Comparison of ENCODE assay signal across 8 mouse cellular contexts in genomic region chr6:90360024-90360781, GRCm38 (mm10). TPM values are rescaled to one million over a fixed set of nuclear protein-coding genes. Genes with fewer than 3 reads are reported as not detected.
A peak's percentile ranks its signal among the peaks of the same experiment; 100 is the strongest.
DNase-seq lines count a peak whose midpoint lies in the region; ATAC-seq and TF ChIP-seq lines count a peak whose summit lies in the region.

No protein-coding gene starts in this region.

- H3K4me2 ChIP-seq in intestine, embryonic 16.5 days (ENCODE audit: low read depth, low read length), result no peak overlapping the region
- no peak overlapping the region for H3K4me2 ChIP-seq in lung, embryonic 14.5 days

- TF ChIP-seq CTCF in lung, embryonic 14.5 days (IDR thresholded peaks at IDR 0.05; ENCODE audit: low read depth), result no peak
- TF ChIP-seq CTCF in testis, adult 2 months (IDR thresholded peaks at IDR 0.05; ENCODE audit: control insufficient read depth, insufficient read depth, insufficient replicate concordance, low read depth, low read length), result no peak

- no peaks in the 10 kb centered on the region for H3K36me3 ChIP-seq in intestine, embryonic 16.5 days (ENCODE audit: control insufficient read depth, insufficient read depth, low read length)
- H3K36me3 ChIP-seq in lung, embryonic 14.5 days (ENCODE audit: insufficient read depth), result no peaks in the 10 kb centered on the region
- no peaks in the 10 kb centered on the region for H3K36me3 ChIP-seq in testis, adult 2 months (ENCODE audit: control insufficient read depth, insufficient read depth, low read length)

- TF ChIP-seq POLR2A in testis, adult 2 months (IDR thresholded peaks at IDR 0.05; ENCODE audit: control insufficient read depth, low read depth, low read length), result no peak

- H3K9me3 ChIP-seq in intestine, embryonic 16.5 days (ENCODE audit: control insufficient read depth, low read length), result no peaks in the 10 kb centered on the region
- no peaks in the 10 kb centered on the region for H3K9me3 ChIP-seq in lung, embryonic 14.5 days (ENCODE audit: low read depth, low read length)

- ATAC-seq in intestine, embryonic 16.5 days, result peak; percentile 92
- peak; percentile 67 for ATAC-seq in lung, embryonic 14.5 days (ENCODE audit: insufficient read depth)

- no peaks in the 10 kb centered on the region for H3K27me3 ChIP-seq in intestine, embryonic 16.5 days (replicated peaks; ENCODE audit: control insufficient read depth, insufficient read depth, low read length)
- H3K27me3 ChIP-seq in lung, embryonic 14.5 days (ENCODE audit: insufficient read depth, low read length), result no peaks in the 10 kb centered on the region
- no peaks in the 10 kb centered on the region for H3K27me3 ChIP-seq in testis, adult 2 months (ENCODE audit: control insufficient read depth, insufficient read depth, low read length)

- H3K27ac ChIP-seq in intestine, embryonic 16.5 days (ENCODE audit: low read length), result peak overlapping the region; percentile 40; the same call in 1 of the 2 replicates
- peak overlapping the region; percentile 43 for H3K27ac ChIP-seq in lung, embryonic 14.5 days (ENCODE audit: low read depth)
- peak overlapping the region; percentile 26 for H3K27ac ChIP-seq in testis, adult 2 months (ENCODE audit: control insufficient read depth, insufficient read depth, low read depth, low read length)

- no peak overlapping the region for H3K4me3 ChIP-seq in intestine, embryonic 16.5 days (ENCODE audit: low read length)
- H3K4me3 ChIP-seq in lung, embryonic 14.5 days (ENCODE audit: low read depth, low read length), result no peak overlapping the region
- no peak overlapping the region for H3K4me3 ChIP-seq in testis, adult 2 months (ENCODE audit: control insufficient read depth, low read depth, low read length)

- WGBS in intestine, embryonic 16.5 days, result 39% methylated on average over 7 of the region's 7 CpGs
- WGBS in lung, embryonic 14.5 days, result 39% methylated on average over 7 of the region's 7 CpGs

- no peak overlapping the region for H3K9ac ChIP-seq in intestine, embryonic 16.5 days (ENCODE audit: low read depth, low read length)
- no peak overlapping the region for H3K9ac ChIP-seq in lung, embryonic 14.5 days

- peak; percentile 39 for DNase-seq in layer of hippocampus, adult 11-12 months (ENCODE audit: low spot score)
- no peak for DNase-seq in layer of hippocampus, postnatal 14 days (ENCODE audit: low spot score in 2 of 2)
- peak; percentile 74 for DNase-seq in adrenal gland, postnatal 14 days
- DNase-seq in gastrocnemius, adult 8-10 months (ENCODE audit: low spot score in 2 of 2), result peak; percentile 62 to 69
- DNase-seq in lung, embryonic 14.5 days, result peak; percentile 75
- no peak for DNase-seq in frontal cortex, adult 2 months (ENCODE audit: extremely low spot score in 1 of 2, low spot score in 1 of 2)

- H3K4me1 ChIP-seq in intestine, embryonic 16.5 days (ENCODE audit: control insufficient read depth, insufficient read depth, low read length), result peaks cover 19% of the 10 kb centered on the region
- H3K4me1 ChIP-seq in lung, embryonic 14.5 days (ENCODE audit: insufficient read depth), result no peaks in the 10 kb centered on the region
- H3K4me1 ChIP-seq in testis, adult 2 months (ENCODE audit: control insufficient read depth, insufficient read depth, low read length), result peaks cover 2% of the 10 kb centered on the region

RNA-seq across cellular contexts. Expression of gene Zxdc, which starts 9.1 kb away (rescaled TPM):
- 10 to 100 TPM; 25.2 to 29.8 TPM for total RNA-seq in layer of hippocampus, postnatal 14 days (2021)
- total RNA-seq in adrenal gland, postnatal 14 days (2021), result 20.0 and 20.2 TPM in 2 replicates
- 10 to 100 TPM; 11.6 to 14.2 (median 12.1) TPM for total RNA-seq in gastrocnemius, adult 8-10 months (2022)
- polyA plus RNA-seq in intestine, embryonic 16.5 days (2015; fragmentation: Nextera tagmentation; extraction: Ambion mirVana), result 4.4 and 4.9 TPM in 2 replicates
- 10.4 and 11.9 TPM in 2 replicates for polyA plus RNA-seq in lung, embryonic 14.5 days (2014; fragmentation: Nextera tagmentation; extraction: Ambion mirVana)
- polyA plus RNA-seq in testis, adult 2 months (2012; rRNA removed), result 5.3 and 5.4 TPM in 2 replicates
- polyA plus RNA-seq in frontal cortex, adult 2 months (2012; rRNA removed), result 16.7 and 18.3 TPM in 2 replicates

RNA-seq across cellular contexts. Expression of gene Uroc1, which starts 27.1 kb away (rescaled TPM):
- total RNA-seq in layer of hippocampus, postnatal 14 days (2021), result not detected
- 1.9 and 32.3 TPM in 2 replicates for total RNA-seq in adrenal gland, postnatal 14 days (2021)
- under 1 TPM in 1 of 4 experiments, not detected in 3; 0.11 TPM for total RNA-seq in gastrocnemius, adult 8-10 months (2022)
- polyA plus RNA-seq in intestine, embryonic 16.5 days (2015; fragmentation: Nextera tagmentation; extraction: Ambion mirVana), result 0.12 and 0.65 TPM in 2 replicates
- not detected in 2 replicates for polyA plus RNA-seq in lung, embryonic 14.5 days (2014; fragmentation: Nextera tagmentation; extraction: Ambion mirVana)
- polyA plus RNA-seq in testis, adult 2 months (2012; rRNA removed), result not detected in 2 replicates
- polyA plus RNA-seq in frontal cortex, adult 2 months (2012; rRNA removed), result not detected in 2 replicates

RNA-seq across cellular contexts. Expression of gene Chst13, which starts 35.2 kb away (rescaled TPM):
- total RNA-seq in layer of hippocampus, postnatal 14 days (2021), result not detected
- 0.74 TPM in 1 of 2 replicates, not detected in the other for total RNA-seq in adrenal gland, postnatal 14 days (2021)
- not detected for total RNA-seq in gastrocnemius, adult 8-10 months (2022)
- polyA plus RNA-seq in intestine, embryonic 16.5 days (2015; fragmentation: Nextera tagmentation; extraction: Ambion mirVana), result 0.34 and 1.1 TPM in 2 replicates
- polyA plus RNA-seq in lung, embryonic 14.5 days (2014; fragmentation: Nextera tagmentation; extraction: Ambion mirVana), result not detected in 2 replicates
- 1.9 and 2.7 TPM in 2 replicates for polyA plus RNA-seq in testis, adult 2 months (2012; rRNA removed)
- polyA plus RNA-seq in frontal cortex, adult 2 months (2012; rRNA removed), result 0.04 and 0.17 TPM in 2 replicates

RNA-seq across cellular contexts. Expression of gene BC048671, which starts 59.2 kb away (rescaled TPM):
- total RNA-seq in layer of hippocampus, postnatal 14 days (2021), result not detected
- not detected in 2 replicates for total RNA-seq in adrenal gland, postnatal 14 days (2021)
- not detected for total RNA-seq in gastrocnemius, adult 8-10 months (2022)
- polyA plus RNA-seq in intestine, embryonic 16.5 days (2015; fragmentation: Nextera tagmentation; extraction: Ambion mirVana), result not detected in 2 replicates
- polyA plus RNA-seq in lung, embryonic 14.5 days (2014; fragmentation: Nextera tagmentation; extraction: Ambion mirVana), result not detected in 2 replicates
- polyA plus RNA-seq in testis, adult 2 months (2012; rRNA removed), result 387 and 412 TPM in 2 replicates
- not detected in 2 replicates for polyA plus RNA-seq in frontal cortex, adult 2 months (2012; rRNA removed)

Comparison
In these comparisons a context has a peak if more than half of its experiments do, and no peak if none do; other contexts are left out.
1. DNase-seq: peak in layer of hippocampus, adult 11-12 months (single experiment), adrenal gland, postnatal 14 days (single experiment), gastrocnemius, adult 8-10 months (2 of 2) and lung, embryonic 14.5 days (single experiment); none in layer of hippocampus, postnatal 14 days (0 of 2) and frontal cortex, adult 2 months (0 of 2).
2. Peak in every context shown above with its lines, with median percentiles within 50 percentile points of each other: H3K27ac ChIP-seq.